Mouse (Mus musculus) embryonic facial prominence, embryonic 12.5 days (tissue): ENCODE measurements around the gene Lenep. TPM values are rescaled to one million over a fixed set of nuclear protein-coding genes. Genes with fewer than 3 reads are reported as not detected.

Experiments
- ATAC-seq: fragments of 200-750 bp; cut with Nextera tagmentation; 2 replicates; pipeline ENCODE4 v1.8.0; 2017; ENCODE audit not compliant: insufficient number of reproducible peaks, insufficient read depth, low FRiP score, low TSS enrichment
- H3K27ac ChIP-seq: fragments of 300-500 bp; sonication (generic); 2 replicates; pipeline ENCODE4 v1.5.1; 2016; ENCODE audit warnings: mild to moderate bottlenecking
- H3K27me3 ChIP-seq: fragments of 300-500 bp; sonication (generic); 2 replicates; pipeline ENCODE4 v1.6.1; 2016; ENCODE audit warnings: mild to moderate bottlenecking, moderate library complexity
- H3K36me3 ChIP-seq: fragments of 300-500 bp; sonication (generic); 2 replicates; pipeline ENCODE4 v1.6.1; 2016; ENCODE audit warnings: mild to moderate bottlenecking
- H3K4me1 ChIP-seq: fragments of 300-500 bp; sonication (generic); 2 replicates; pipeline ENCODE4 v1.6.1; 2016
- H3K4me2 ChIP-seq: fragments of 300-500 bp; sonication (generic); replicated peaks from 2 replicates; pipeline ENCODE4 v1.6.1; 2016; ENCODE audit warnings: mild to moderate bottlenecking, moderate library complexity
- H3K4me3 ChIP-seq: fragments of 300-500 bp; sonication (generic); 2 replicates; pipeline ENCODE4 v1.5.1; 2016; ENCODE audit warnings: mild to moderate bottlenecking
- H3K9ac ChIP-seq: fragments of 300-500 bp; sonication (generic); 2 replicates; pipeline ENCODE4 v1.6.1; 2016; ENCODE audit warnings: mild to moderate bottlenecking, moderate library complexity
- H3K9me3 ChIP-seq: fragments of 300-500 bp; sonication (generic); 2 replicates; pipeline ENCODE4 v1.6.1; 2016; ENCODE audit warnings: mild to moderate bottlenecking, moderate library complexity
- WGBS: fragments of 180-500 bp; shearing (Covaris S2); methylation state at CpG from one replicate; pipeline ENCODE4 v1.1.7; 2016; 5-methylcytosine and 5-hydroxymethylcytosine counted together
- polyA plus RNA-seq: library from polyadenylated mRNA; unstranded; fragments of >200 nt; fragmentation: Nextera tagmentation; extraction: Ambion mirVana; gene quantifications from 2 replicates; pipeline ENCODE4 v1.2.1, GENCODE M21; 2016

The Lenep gene
- polyA plus RNA-seq, 1 experiment from 2014 or later = 0.09 TPM

DNA sequence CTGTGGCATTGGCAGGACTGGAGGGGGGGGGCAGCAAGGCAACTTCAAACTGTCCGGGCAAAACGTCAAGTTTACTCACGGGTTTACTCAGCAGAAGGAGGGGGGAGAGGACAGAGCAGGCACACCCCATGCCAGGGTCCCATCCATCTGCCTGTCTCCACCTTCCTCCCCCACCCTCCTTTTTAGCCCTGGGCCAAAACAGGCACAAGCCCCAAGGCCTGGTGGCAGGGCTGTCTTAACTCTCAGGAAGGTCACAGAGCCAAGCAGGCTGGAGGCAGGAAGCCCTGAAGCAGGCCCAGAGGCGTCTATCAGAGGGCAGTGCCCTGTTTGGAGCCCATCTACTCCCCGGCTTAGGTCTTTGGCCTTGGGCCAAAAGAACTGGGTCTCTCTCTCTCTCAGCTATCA is 12.5 kb downstream of the Lenep start:
- Histone ChIP-seq H3K9ac (no peak overlapping the region), H3K27me3 (peaks cover 26% of the 10 kb centered on the region), H3K9me3 (no peaks in the 10 kb centered on the region), H3K4me2 (no peak overlapping the region; the same call in 1 of the 2 replicates), H3K36me3 (no peaks in the 10 kb centered on the region), H3K4me3 (no peak overlapping the region), H3K27ac (no peak overlapping the region), H3K4me1 (peaks cover 54% of the 10 kb centered on the region)
- no peak for ATAC-seq
- WGBS = 68% methylated on average over 5 of the region's 5 CpGs

- H3K27me3 ChIP-seq = peaks cover 26% of the 10 kb centered on the region
- peaks cover 52% of the 10 kb centered on the region for H3K4me1 ChIP-seq
- no peak for ATAC-seq
- 75% methylated on average over 5 of the region's 6 CpGs for WGBS
- no peak overlapping the region for H3K4me3 ChIP-seq
- no peak overlapping the region for H3K4me2 ChIP-seq
- H3K36me3 ChIP-seq = no peaks in the 10 kb centered on the region
- H3K9ac ChIP-seq = no peak overlapping the region
- no peaks in the 10 kb centered on the region for H3K9me3 ChIP-seq
- no peak overlapping the region for H3K27ac ChIP-seq
These were observed 13.5 kb downstream of the Lenep start for GRCm38 (mm10) chr3:89388901-89389740.

- 69% methylated on average over 11 of the region's 11 CpGs for WGBS
- Histone ChIP-seq H3K9me3 (no peaks in the 10 kb centered on the region), H3K27ac (no peak overlapping the region), H3K9ac (no peak overlapping the region), H3K36me3 (no peaks in the 10 kb centered on the region), H3K27me3 (peaks cover 26% of the 10 kb centered on the region), H3K4me3 (no peak overlapping the region), H3K4me1 (peaks cover 52% of the 10 kb centered on the region), H3K4me2 (no peak overlapping the region)
- ATAC-seq = no peak
These were observed 14.3 kb downstream of the Lenep start for GRCm38 (mm10) chr3:89388134-89388881.

- no peak overlapping the region for H3K9ac ChIP-seq
- WGBS = 76% methylated on average over 11 of the region's 11 CpGs
- H3K36me3 ChIP-seq = no peaks in the 10 kb centered on the region
- H3K9me3 ChIP-seq = no peaks in the 10 kb centered on the region
- no peak overlapping the region for H3K4me3 ChIP-seq
- no peak for ATAC-seq
- H3K27me3 ChIP-seq = peaks cover 21% of the 10 kb centered on the region
- H3K4me2 ChIP-seq = no peak overlapping the region
- H3K27ac ChIP-seq = no peak overlapping the region
- peaks cover 46% of the 10 kb centered on the region for H3K4me1 ChIP-seq
These were observed 15.0 kb downstream of the Lenep start for GRCm38 (mm10) chr3:89387632-89388031.

- 0 out of 2 replicates have a peak overlapping the region, but pooled peaks have one; percentile 15 for H3K9ac ChIP-seq
- no peak overlapping the region for H3K27ac ChIP-seq
These were observed 15.9 kb downstream of the Lenep start for GRCm38 (mm10) chr3:89386438-89387420.

DNA sequence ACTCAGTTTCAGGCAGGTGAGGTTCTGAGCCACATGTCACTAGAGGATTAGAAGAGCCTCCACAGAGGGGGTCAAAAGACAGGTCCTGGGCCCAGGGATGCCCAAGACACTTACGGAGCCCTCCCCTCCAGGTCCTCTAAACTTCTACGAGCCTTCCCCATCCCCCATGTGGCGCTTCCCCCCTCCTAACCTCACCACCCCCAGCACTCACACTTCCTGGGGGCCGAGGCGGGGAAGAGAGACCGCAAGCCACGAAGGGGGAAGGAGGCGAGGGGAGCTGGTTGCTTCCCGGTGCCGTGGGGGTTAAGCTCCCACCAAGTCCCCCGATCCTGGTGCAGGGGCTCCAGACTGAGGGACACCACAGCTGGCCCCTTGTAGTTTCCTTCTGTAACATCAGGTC is 17.1 kb downstream of the Lenep start:
- no peak overlapping the region for H3K4me3 ChIP-seq
- peaks cover 26% of the 10 kb centered on the region for H3K4me1 ChIP-seq
- H3K27ac ChIP-seq = 0 out of 2 replicates have a peak overlapping the region, but pooled peaks have one; percentile 36
- H3K27me3 ChIP-seq = no peaks in the 10 kb centered on the region; the same call in 1 of the 2 replicates
- ATAC-seq = no peak
- H3K4me2 ChIP-seq = no peak overlapping the region
- WGBS = 25% methylated on average over 11 of the region's 11 CpGs
- no peaks in the 10 kb centered on the region for H3K9me3 ChIP-seq
- no peak overlapping the region for H3K9ac ChIP-seq
- no peaks in the 10 kb centered on the region for H3K36me3 ChIP-seq

More at GRCm38 (mm10) chr3:89386438-89387420, 15.9 kb downstream of the Lenep start:
- H3K36me3 ChIP-seq = no peaks in the 10 kb centered on the region
- peaks cover 39% of the 10 kb centered on the region for H3K4me1 ChIP-seq
- 39% methylated on average over 17 of the region's 17 CpGs for WGBS
- peaks cover 12% of the 10 kb centered on the region for H3K27me3 ChIP-seq
- no peak overlapping the region for H3K4me3 ChIP-seq
- H3K4me2 ChIP-seq = peak overlapping the region; percentile 5; the same call in 1 of the 2 replicates
- H3K9me3 ChIP-seq = no peaks in the 10 kb centered on the region
- ATAC-seq = no peak

- ATAC-seq = no peak
- Histone ChIP-seq H3K4me2 (no peak overlapping the region), H3K36me3 (no peaks in the 10 kb centered on the region), H3K4me3 (no peak overlapping the region), H3K9ac (0 out of 2 replicates have a peak overlapping the region, but pooled peaks have one; percentile 16), H3K4me1 (peaks cover 21% of the 10 kb centered on the region), H3K9me3 (no peaks in the 10 kb centered on the region), H3K27me3 (no peaks in the 10 kb centered on the region), H3K27ac (no peak overlapping the region)
- 56% methylated on average over 11 of the region's 12 CpGs for WGBS
These were observed 18.1 kb downstream of the Lenep start for GRCm38 (mm10) chr3:89384331-89385076.

GRCm38 (mm10) chr3:89383651-89384255 is 18.8 kb downstream of the Lenep start:
- H3K4me1 ChIP-seq = peaks cover 25% of the 10 kb centered on the region
- no peak overlapping the region for H3K27ac ChIP-seq
- H3K27me3 ChIP-seq = no peaks in the 10 kb centered on the region
- no peaks in the 10 kb centered on the region for H3K36me3 ChIP-seq
- no peak overlapping the region for H3K4me3 ChIP-seq
- H3K9me3 ChIP-seq = no peaks in the 10 kb centered on the region
- 84% methylated on average over 5 of the region's 5 CpGs for WGBS
- H3K9ac ChIP-seq = no peak overlapping the region
- ATAC-seq = no peak
- no peak overlapping the region for H3K4me2 ChIP-seq

DNA sequence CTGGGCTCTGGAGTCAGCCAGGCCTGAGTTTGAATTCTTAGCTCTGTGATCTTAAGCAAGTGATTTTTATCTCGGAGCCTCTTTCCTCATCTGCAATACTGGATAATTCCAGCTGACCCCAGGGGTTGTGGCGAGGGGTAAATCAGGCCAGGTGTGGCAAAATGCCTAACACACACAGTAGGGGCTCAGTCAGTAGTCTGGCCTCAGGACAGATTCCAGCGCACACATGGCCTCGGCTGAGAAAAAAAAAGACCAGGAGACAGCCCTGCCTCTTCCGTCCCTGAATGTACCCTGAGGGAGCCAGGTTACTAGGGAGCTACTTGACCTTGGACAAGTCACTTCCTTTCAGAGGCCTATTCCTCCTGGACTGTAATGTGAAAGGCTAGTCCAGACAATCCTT is 19.6 kb downstream of the Lenep start:
- Histone ChIP-seq H3K27ac (no peak overlapping the region), H3K27me3 (no peaks in the 10 kb centered on the region), H3K36me3 (no peaks in the 10 kb centered on the region), H3K4me1 (peaks cover 31% of the 10 kb centered on the region), H3K9me3 (no peaks in the 10 kb centered on the region), H3K4me2 (no peak overlapping the region), H3K9ac (no peak overlapping the region), H3K4me3 (no peak overlapping the region)
- 70% methylated on average over 5 of the region's 5 CpGs for WGBS
- no peak for ATAC-seq

DNA sequence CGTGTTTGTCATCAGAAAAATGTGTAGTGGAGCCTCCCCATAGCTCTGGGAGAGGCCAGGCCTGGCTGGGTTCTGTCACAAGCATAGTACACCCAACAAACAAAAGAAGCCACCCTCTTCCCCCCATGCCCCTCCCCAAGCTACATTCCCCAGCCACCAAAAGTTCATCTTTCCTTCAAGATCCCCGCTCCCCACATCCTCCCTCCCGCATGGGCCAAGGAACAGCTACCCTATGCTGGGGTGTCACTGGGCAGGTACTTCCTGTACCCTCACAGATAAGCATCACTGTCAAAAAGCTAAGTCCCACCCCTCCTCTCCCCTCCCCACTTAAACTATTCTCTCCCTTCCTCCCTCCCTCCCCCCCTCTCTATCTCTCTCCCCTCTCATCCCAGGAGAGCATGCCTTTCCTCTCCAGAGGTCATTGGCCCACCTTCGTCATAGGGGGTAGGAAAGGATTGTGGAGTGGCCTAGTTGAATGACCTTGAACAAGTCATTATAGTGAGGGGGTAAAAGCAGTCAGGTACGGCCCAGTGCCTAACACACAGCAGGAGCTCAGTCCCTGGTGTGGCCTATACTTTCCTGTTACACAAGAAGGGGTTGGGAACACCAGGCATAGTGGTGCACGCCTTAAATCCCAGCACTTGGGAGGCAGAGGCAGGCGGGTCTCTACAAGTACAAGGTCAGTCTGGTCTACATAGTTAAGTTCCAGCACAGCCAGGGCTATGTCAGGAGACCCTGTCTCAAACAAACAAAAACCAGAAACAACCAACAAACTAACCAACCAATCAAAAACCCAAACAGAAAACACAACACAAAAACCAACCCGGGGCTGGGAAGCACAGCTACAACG is 20.3 kb downstream of the Lenep start:
- no peak overlapping the region for H3K9ac ChIP-seq
- no peak overlapping the region for H3K27ac ChIP-seq
- no peak overlapping the region for H3K4me2 ChIP-seq
- H3K4me1 ChIP-seq = peaks cover 30% of the 10 kb centered on the region
- H3K4me3 ChIP-seq = no peak overlapping the region
- no peaks in the 10 kb centered on the region for H3K9me3 ChIP-seq
- 89% methylated on average over 9 of the region's 9 CpGs for WGBS
- no peaks in the 10 kb centered on the region for H3K27me3 ChIP-seq
- ATAC-seq = no peak
- no peaks in the 10 kb centered on the region for H3K36me3 ChIP-seq
